Mouse (Mus musculus) MEL (cell line): ENCODE results near the gene Zfp384. TPM values are rescaled to one million over a fixed set of nuclear protein-coding genes. Genes with fewer than 3 reads are reported as not detected.

ENCODE experiments used
- DNase-seq: peaks from one replicate; pipeline ENCODE4 v3.0.0; 2011; ENCODE audit warnings: low read depth, low spot score
- H3K27ac ChIP-seq: 2 replicates; pipeline ENCODE4 v1.5.1; 2012; ENCODE audit warnings: low read depth, mild to moderate bottlenecking, control low read depth, low read length, moderate library complexity; ENCODE audit not compliant: control insufficient read depth
- H3K27me3 ChIP-seq, 2 experiments: fragments of 150-350 bp in 1 of 2; sonication (generic) in 1 of 2; 2 replicates each; pipeline ENCODE4 v1.6.1; 2012; ENCODE audit warnings: low read length in 2 of 2, mild to moderate bottlenecking in 2 of 2, improper control_type of control experiment in 1 of 2, moderate library complexity in 1 of 2; ENCODE audit not compliant: insufficient read depth in 2 of 2, control insufficient read depth in 1 of 2
- H3K36me3 ChIP-seq, 2 experiments: 2 replicates each; pipeline ENCODE4 v1.6.1; 2012 to 2014; ENCODE audit warnings: low read length in 2 of 2, improper control_type of control experiment in 1 of 2, inconsistent platforms in 1 of 2, mild to moderate bottlenecking in 1 of 2; ENCODE audit not compliant: insufficient read depth in 2 of 2, control insufficient read depth in 1 of 2
- H3K4me1 ChIP-seq, 2 experiments: fragments of 150-350 bp in 1 of 2; sonication (generic) in 1 of 2; 2 replicates each; pipeline ENCODE4 v1.6.1; 2012; ENCODE audit warnings: low read length in 2 of 2, improper control_type of control experiment in 1 of 2, mild to moderate bottlenecking in 1 of 2; ENCODE audit not compliant: insufficient read depth in 2 of 2, control insufficient read depth in 1 of 2
- H3K4me3 ChIP-seq, 2 experiments: fragments of 150-350 bp in 1 of 2; sonication (generic) in 1 of 2; 2 replicates each; pipeline ENCODE4 v1.5.1; 2012; ENCODE audit warnings: low read depth in 2 of 2, low read length in 2 of 2, mild to moderate bottlenecking in 2 of 2, moderate library complexity in 2 of 2, control low read depth in 1 of 2, improper control_type of control experiment in 1 of 2; ENCODE audit not compliant: control insufficient read depth in 1 of 2, insufficient read depth in 1 of 2
- H3K79me2 ChIP-seq: 2 replicates; pipeline ENCODE4 v1.6.1; 2012; ENCODE audit warnings: mild to moderate bottlenecking, low read length, moderate library complexity; ENCODE audit not compliant: control insufficient read depth, poor library complexity, insufficient read depth
- H3K9ac ChIP-seq: 2 replicates; pipeline ENCODE4 v1.6.1; 2012; ENCODE audit warnings: low read depth, mild to moderate bottlenecking, control low read depth, low read length, moderate library complexity; ENCODE audit not compliant: control insufficient read depth, poor library complexity, severe bottlenecking
- H3K9me3 ChIP-seq: fragments of 150-350 bp; sonication (generic); replicated peaks from 2 replicates; pipeline ENCODE4 v1.6.1; 2012; ENCODE audit warnings: mild to moderate bottlenecking, low read length, improper control_type of control experiment, moderate library complexity; ENCODE audit not compliant: insufficient read depth
- CHD1 ChIP-seq: IDR thresholded peaks from 2 replicates; pipeline ENCODE4 v1.6.1; 2012; ENCODE audit warnings: low read depth, mild to moderate bottlenecking, inconsistent platforms, low read length, improper control_type of control experiment
- CTCF ChIP-seq, 3 experiments: IDR thresholded peaks in 2 of 3; conservative IDR thresholded peaks in 1 of 3; 2 replicates each; pipeline ENCODE4 v1.5.1; 2011 to 2012; ENCODE audit warnings: low read length in 3 of 3, low read depth in 2 of 3, mild to moderate bottlenecking in 2 of 3, improper control_type of control experiment in 1 of 3, inconsistent platforms in 1 of 3, mixed read lengths in 1 of 3, moderate library complexity in 1 of 3; ENCODE audit not compliant: control insufficient read depth in 1 of 3, insufficient read depth in 1 of 3, poor library complexity in 1 of 3, severe bottlenecking in 1 of 3
- ETS1 ChIP-seq: IDR thresholded peaks from 2 replicates; pipeline ENCODE4 v1.6.1; 2012; ENCODE audit warnings: low read depth, mild to moderate bottlenecking, inconsistent platforms, low read length, improper control_type of control experiment, moderate library complexity
- MAZ ChIP-seq: IDR thresholded peaks from 2 replicates; pipeline ENCODE4 v1.6.1; 2012; ENCODE audit warnings: low read depth, mild to moderate bottlenecking, inconsistent platforms, low read length, improper control_type of control experiment
- MYB ChIP-seq: IDR thresholded peaks from 2 replicates; pipeline ENCODE4 v1.6.1; 2011; ENCODE audit warnings: mild to moderate bottlenecking, low read depth, low read length, improper control_type of control experiment
- MYC ChIP-seq: IDR thresholded peaks from 2 replicates; pipeline ENCODE4 v1.6.1; 2011; ENCODE audit warnings: low read depth, mild to moderate bottlenecking, low read length, improper control_type of control experiment, moderate library complexity
- NRF1 ChIP-seq: IDR thresholded peaks from 2 replicates; pipeline ENCODE4 v1.6.1; 2014; ENCODE audit warnings: low read depth, mild to moderate bottlenecking, inconsistent platforms, low read length, improper control_type of control experiment, moderate library complexity; ENCODE audit not compliant: poor library complexity, insufficient read depth, severe bottlenecking
- POLR2A ChIP-seq, 2 experiments: IDR thresholded peaks; 2 replicates each; pipeline ENCODE4 v1.6.1; 2011 to 2012; ENCODE audit warnings: low read length in 2 of 2, mild to moderate bottlenecking in 2 of 2, control low read depth in 1 of 2, improper control_type of control experiment in 1 of 2, low read depth in 1 of 2, moderate library complexity in 1 of 2; ENCODE audit not compliant: control insufficient read depth in 1 of 2, insufficient read depth in 1 of 2, poor library complexity in 1 of 2
- RAD21 ChIP-seq: IDR thresholded peaks from 2 replicates; pipeline ENCODE4 v1.6.1; 2011; ENCODE audit warnings: mild to moderate bottlenecking, low read depth, low read length, improper control_type of control experiment
- SMC3 ChIP-seq: IDR thresholded peaks from 2 replicates; pipeline ENCODE4 v1.6.1; 2011; ENCODE audit warnings: low read depth, low read length, improper control_type of control experiment
- TAL1 ChIP-seq: IDR thresholded peaks from 2 replicates; pipeline ENCODE4 v1.6.1; 2012; ENCODE audit warnings: mild to moderate bottlenecking, inconsistent platforms, low read length, moderate library complexity, mixed read lengths
- TBP ChIP-seq: IDR thresholded peaks from 2 replicates; pipeline ENCODE4 v1.8.0; 2011; ENCODE audit warnings: low read depth, low read length, improper control_type of control experiment
- TCF12 ChIP-seq: IDR thresholded peaks from 2 replicates; pipeline ENCODE4 v1.6.1; 2014; ENCODE audit warnings: low read depth, mild to moderate bottlenecking, inconsistent platforms, low read length, improper control_type of control experiment, moderate library complexity
- USF2 ChIP-seq, 2 experiments: IDR thresholded peaks; 2 replicates each; pipeline ENCODE4 v1.6.1; 2011 to 2012; ENCODE audit warnings: improper control_type of control experiment in 2 of 2, low read length in 2 of 2, borderline replicate concordance in 1 of 2, inconsistent platforms in 1 of 2, low read depth in 1 of 2, mild to moderate bottlenecking in 1 of 2; ENCODE audit not compliant: insufficient read depth in 1 of 2
- ZC3H11A ChIP-seq: IDR thresholded peaks from 2 replicates; pipeline ENCODE4 v1.6.1; 2012; ENCODE audit warnings: low read depth, mild to moderate bottlenecking, inconsistent platforms, low read length, improper control_type of control experiment
- ZMIZ1 ChIP-seq: IDR thresholded peaks from 2 replicates; pipeline ENCODE4 v1.6.1; 2012; ENCODE audit warnings: low read depth, mild to moderate bottlenecking, inconsistent platforms, low read length, improper control_type of control experiment, moderate library complexity
- ZNF384 ChIP-seq: IDR thresholded peaks from 2 replicates; pipeline ENCODE4 v1.6.1; 2012; ENCODE audit warnings: low read depth, mild to moderate bottlenecking, inconsistent platforms, low read length, improper control_type of control experiment
- polyA plus RNA-seq, 2 experiments: library from polyadenylated mRNA; stranded (reverse) in 1 of 2; unstranded in 1 of 2; fragments of >175 nt in 1 of 2; fragments of >200 nt in 1 of 2; gene quantifications; 2 replicates each; pipeline versions ENCODE4 v1.2.1 to v1.2.4; 2012; ENCODE audit warnings: low replicate concordance in 2 of 2, low read depth in 1 of 2; ENCODE audit not compliant: insufficient read length in 2 of 2, insufficient read depth in 1 of 2, missing spikeins in 1 of 2
- total RNA-seq: library from RNA; depleted of rRNA; stranded (reverse); fragments of 300-350 nt; gene quantifications from 2 replicates; pipeline ENCODE4 v1.2.3, GENCODE M21; 2012

Zfp384 gene
- total and polyA plus RNA-seq, 3 experiments = 19.5 to 57.4 TPM; not detected in 1

GRCm38 (mm10) chr6:124966466-124967118 is 42.4 kb upstream of the Zfp384 start:
- no peak overlapping the region for H3K27ac ChIP-seq
- H3K9ac ChIP-seq = peak overlapping the region; percentile 99; the same call in 1 of the 2 replicates
- peak; percentile 55 for DNase-seq
- peaks cover 16% of the 10 kb centered on the region for H3K79me2 ChIP-seq
- H3K4me1 ChIP-seq = peaks cover 0 to 12% of the 10 kb centered on the region in 2 experiments; a peak in 3 of 4 replicates
- H3K9me3 ChIP-seq = no peaks in the 10 kb centered on the region
- H3K27me3 ChIP-seq = no peaks in the 10 kb centered on the region
- peaks cover 0 to 18% of the 10 kb centered on the region in 2 experiments; a peak in 2 of 4 replicates for H3K36me3 ChIP-seq
- peak overlapping the region in 1 of 2 experiments; percentile 75; a peak in 2 of 4 replicates for H3K4me3 ChIP-seq
- TF ChIP-seq TBP (0 out of 2 replicates have a peak, but pooled peaks have one; percentile 24), CTCF (IDR thresholded peaks at IDR 0.05 in 2 of 3, conservative IDR thresholded peaks at IDR 0.05 in 1 of 3; ENCODE audit: control insufficient read depth in 1 of 3, insufficient read depth in 1 of 3, low read depth in 2 of 3, low read length in 3 of 3, poor library complexity in 1 of 3, severe bottlenecking in 1 of 3) (peak; percentile 45 to 55 (median 54)), TAL1 (no peak), ETS1 (no peak), NRF1 (no peak), POLR2A (IDR thresholded peaks at IDR 0.05; ENCODE audit: control insufficient read depth in 1 of 2, insufficient read depth in 1 of 2, low read depth in 1 of 2, low read length in 2 of 2, poor library complexity in 1 of 2) (0 out of 4 replicates have a peak, but pooled peaks of 1 of the 2 experiments have one; percentile 26), SMC3 (peak; percentile 36), CHD1 (no peak), TCF12 (0 out of 2 replicates have a peak, but pooled peaks have one; percentile 7), USF2 (IDR thresholded peaks at IDR 0.05; ENCODE audit: borderline replicate concordance in 1 of 2, insufficient read depth in 1 of 2, low read depth in 1 of 2, low read length in 2 of 2) (no peak)

DNA sequence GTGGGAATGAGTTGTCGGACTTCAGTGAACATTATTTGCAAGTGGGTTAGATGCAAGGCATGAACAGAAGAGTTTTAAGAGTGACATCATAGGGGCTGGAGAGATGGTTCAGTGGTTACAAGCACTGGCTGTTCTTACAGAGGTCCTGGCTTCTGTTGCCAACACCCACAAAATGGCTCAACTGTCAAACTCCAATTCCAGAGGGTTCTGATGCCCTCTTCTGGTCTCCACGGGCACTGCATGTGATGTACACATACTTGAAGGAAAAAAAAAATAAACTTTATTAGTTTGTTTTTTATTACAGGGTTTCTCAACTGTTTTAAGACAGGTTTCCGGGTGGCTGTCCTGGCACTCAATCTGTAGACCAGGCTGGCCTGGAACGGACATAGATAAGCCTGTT is 41.2 kb upstream of the Zfp384 start:
- TF ChIP-seq MYB (no peak), CHD1 (no peak), ZNF384 (peak; percentile 70), ZC3H11A (peak; percentile 55), CTCF (IDR thresholded peaks at IDR 0.05 in 2 of 3, conservative IDR thresholded peaks at IDR 0.05 in 1 of 3; ENCODE audit: control insufficient read depth in 1 of 3, insufficient read depth in 1 of 3, low read depth in 2 of 3, low read length in 3 of 3, poor library complexity in 1 of 3, severe bottlenecking in 1 of 3) (peak; percentile 62 to 69 (median 64)), ZMIZ1 (no peak), RAD21 (peak; percentile 58), MAZ (0 out of 2 replicates have a peak, but pooled peaks have one; percentile 18), SMC3 (peak; percentile 56), MYC (0 out of 2 replicates have a peak, but pooled peaks have one; percentile 23)
- Histone ChIP-seq H3K9me3 (no peaks in the 10 kb centered on the region), H3K9ac (no peak overlapping the region), H3K27ac (no peak overlapping the region), H3K36me3 (peaks cover 0 to 18% of the 10 kb centered on the region in 2 experiments; a peak in 2 of 4 replicates), H3K4me3 (no peak overlapping the region), H3K79me2 (peaks cover 16% of the 10 kb centered on the region), H3K4me1 (peaks cover 0 to 12% of the 10 kb centered on the region in 2 experiments; a peak in 3 of 4 replicates), H3K27me3 (no peaks in the 10 kb centered on the region)
- peak; percentile 85 for DNase-seq
